Mouse (Mus musculus) heart, postnatal 0 days (tissue): ENCODE measurements at regions not wholly inside any gene's neighbourhood (a gene's known extent, or its start where the extent isn't known, plus 50 kb on each side); places are given as distances from the start of the nearest gene placed in this dataset.

Experiments used
- ATAC-seq: fragments of 200-750 bp; cut with Nextera tagmentation; 2 replicates; pipeline ENCODE4 v1.8.0; 2017; ENCODE audit warnings: low read depth, moderate number of reproducible peaks, moderate library complexity; ENCODE audit not compliant: insufficient read depth
- DNase-seq: peaks from one replicate; pipeline ENCODE4 v3.0.0-alpha.2; 2016; ENCODE audit warnings: low spot score
- H3K27ac ChIP-seq: fragments of 300-500 bp; sonication (generic); 2 replicates; pipeline ENCODE4 v1.5.1; 2014; ENCODE audit warnings: low read depth, mild to moderate bottlenecking
- H3K27me3 ChIP-seq: fragments of 300-500 bp; sonication (generic); 2 replicates; pipeline ENCODE4 v1.6.1; 2014; ENCODE audit warnings: low read length, mixed read lengths; ENCODE audit not compliant: control insufficient read depth, insufficient read depth
- H3K36me3 ChIP-seq: fragments of 300-500 bp; sonication (generic); replicated peaks from 2 replicates; pipeline ENCODE4 v1.6.1; 2014; ENCODE audit warnings: low read length, mixed read lengths; ENCODE audit not compliant: control insufficient read depth, insufficient read depth
- H3K4me1 ChIP-seq: fragments of 300-500 bp; sonication (generic); 2 replicates; pipeline ENCODE4 v1.6.1; 2014; ENCODE audit warnings: antibody characterized with exemption; ENCODE audit not compliant: control insufficient read depth, insufficient read depth
- H3K4me2 ChIP-seq: fragments of 300-500 bp; sonication (generic); 2 replicates; pipeline ENCODE4 v1.6.1; 2014; ENCODE audit warnings: low read depth, mild to moderate bottlenecking, low read length, moderate library complexity
- H3K4me3 ChIP-seq: fragments of 300-500 bp; sonication (generic); 2 replicates; pipeline ENCODE4 v1.5.1; 2014; ENCODE audit warnings: low read depth, low read length
- H3K9ac ChIP-seq: fragments of 300-500 bp; sonication (generic); replicated peaks from 2 replicates; pipeline ENCODE4 v1.6.1; 2014; ENCODE audit warnings: low read depth, low read length, mixed read lengths
- H3K9me3 ChIP-seq: fragments of 300-500 bp; sonication (generic); replicated peaks from 2 replicates; pipeline ENCODE4 v1.6.1; 2016; ENCODE audit warnings: low read length; ENCODE audit not compliant: control insufficient read depth
- CTCF ChIP-seq: IDR thresholded peaks from 2 replicates; pipeline ENCODE4 v1.5.1; 2016; ENCODE audit warnings: antibody characterized with exemption, control low read depth, low read depth
- EP300 ChIP-seq: IDR thresholded peaks from 2 replicates; pipeline ENCODE4 v1.6.1; 2016; ENCODE audit warnings: antibody characterized with exemption, low read depth
- whole genome bisulfite sequencing: fragments of 180-500 bp; shearing (Covaris S2); extraction: QIAGEN DNeasy Blood & Tissue Kit; methylation state at CpG from one replicate; pipeline ENCODE4 v1.1.7; 2014; 5-methylcytosine and 5-hydroxymethylcytosine counted together

DNA sequence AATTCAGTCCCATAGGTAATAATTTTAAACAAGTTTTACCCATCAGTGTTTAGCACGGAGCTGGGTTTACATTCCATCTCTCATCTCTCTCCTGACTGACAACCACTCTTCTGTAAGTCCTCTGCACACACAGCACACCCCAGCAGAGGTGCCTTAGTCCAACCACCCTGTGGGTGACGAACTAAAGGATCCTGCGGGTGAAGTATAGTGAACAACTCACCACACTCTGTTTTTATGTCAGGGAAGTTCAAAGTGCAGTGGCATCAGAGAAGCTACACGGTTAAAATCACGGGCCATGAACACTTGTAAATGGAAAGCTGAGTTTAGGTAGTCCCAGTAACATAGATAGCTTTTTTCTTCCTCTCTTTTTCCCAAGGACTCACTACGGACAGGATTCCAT is 157.1 kb downstream of the Dyrk2 start:
- Histone ChIP-seq H3K4me2 (no peak overlapping the region), H3K27ac (no peak overlapping the region), H3K4me3 (no peak overlapping the region), H3K9me3 (no peaks in the 10 kb centered on the region), H3K27me3 (no peaks in the 10 kb centered on the region), H3K9ac (no peak overlapping the region), H3K36me3 (no peaks in the 10 kb centered on the region), H3K4me1 (peaks cover 17% of the 10 kb centered on the region)
- no peak for TF ChIP-seq EP300
- TF ChIP-seq CTCF = no peak
- DNase-seq (no peak), ATAC-seq (no peak)
- 76% methylated on average over 6 of the region's 6 CpGs for WGBS

DNA sequence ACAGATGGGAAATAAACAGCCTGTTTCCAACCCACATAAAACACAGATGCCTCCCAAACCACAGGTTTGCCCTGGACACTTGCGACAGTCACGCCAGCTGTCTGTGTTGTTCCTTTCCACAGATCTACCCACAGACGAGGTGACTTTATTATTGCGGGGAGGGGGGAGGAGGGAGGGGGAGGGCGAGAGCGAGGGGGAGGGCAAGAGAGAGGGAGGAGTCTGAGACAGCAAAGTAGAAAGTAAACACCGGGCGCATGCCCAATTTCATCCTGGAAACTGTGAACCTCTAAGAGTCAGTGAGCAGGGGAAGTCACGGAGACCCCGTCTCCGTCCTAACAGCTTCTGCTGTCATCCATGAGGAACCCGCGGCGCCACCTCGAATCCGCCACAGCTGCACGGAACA is 155.8 kb downstream of the Dyrk2 start:
- Histone ChIP-seq H3K36me3 (no peaks in the 10 kb centered on the region), H3K27me3 (no peaks in the 10 kb centered on the region), H3K27ac (no peak overlapping the region), H3K9me3 (no peaks in the 10 kb centered on the region), H3K4me2 (no peak overlapping the region), H3K4me1 (peaks cover 17% of the 10 kb centered on the region), H3K4me3 (no peak overlapping the region), H3K9ac (no peak overlapping the region)
- TF ChIP-seq CTCF (no peak), EP300 (no peak)
- no peak for DNase-seq
- WGBS = 87% methylated on average over 15 of the region's 17 CpGs
- no peak for ATAC-seq

DNA sequence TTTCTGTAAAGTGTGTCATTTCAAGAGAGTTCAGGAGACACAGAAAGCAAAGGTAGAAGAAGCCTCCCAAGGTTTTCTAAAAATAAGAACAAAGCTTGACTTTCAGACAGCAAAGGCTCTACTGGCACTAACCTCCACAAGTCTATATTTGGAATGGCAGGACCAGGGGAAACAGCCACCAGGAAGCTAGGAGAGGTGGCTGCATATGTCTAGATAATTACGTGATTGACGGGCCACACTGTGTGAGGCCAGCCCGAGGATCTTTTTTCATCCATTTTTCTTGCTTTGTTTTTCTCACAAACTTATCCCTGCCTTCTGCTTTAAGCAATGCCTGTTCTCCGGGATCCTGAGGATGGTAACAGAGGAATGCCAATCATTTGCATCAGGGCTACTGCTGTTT is 155.4 kb downstream of the Dyrk2 start:
- H3K9ac ChIP-seq = no peak overlapping the region
- H3K4me3 ChIP-seq = no peak overlapping the region
- H3K27ac ChIP-seq = no peak overlapping the region
- TF ChIP-seq EP300 (no peak), CTCF (no peak)
- no peaks in the 10 kb centered on the region for H3K9me3 ChIP-seq
- H3K36me3 ChIP-seq = no peaks in the 10 kb centered on the region
- H3K4me2 ChIP-seq = no peak overlapping the region
- DNase-seq (no peak), ATAC-seq (no peak)
- H3K27me3 ChIP-seq = no peaks in the 10 kb centered on the region
- 25% methylated on average over 4 of the region's 4 CpGs for WGBS
- H3K4me1 ChIP-seq = peaks cover 17% of the 10 kb centered on the region

DNA sequence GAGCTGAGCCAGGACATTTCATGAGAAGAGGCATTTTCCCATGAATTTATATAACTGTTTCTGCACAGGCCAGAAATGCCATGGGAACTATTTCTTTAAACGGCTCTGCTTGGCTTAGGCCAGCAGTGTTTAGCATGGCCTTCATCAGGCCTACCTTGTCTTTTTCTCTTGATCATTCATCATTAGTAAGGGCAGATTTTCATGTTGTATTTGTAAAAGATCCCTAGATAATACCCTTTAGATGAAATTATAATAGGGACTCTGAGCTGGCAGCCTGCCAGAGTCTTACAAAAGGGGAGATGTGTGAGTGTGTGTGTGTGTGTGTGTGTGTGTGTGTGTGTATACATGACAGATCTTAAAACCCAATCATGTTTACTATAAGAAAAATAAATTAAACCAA is 149.4 kb downstream of the Dyrk2 start:
- Histone ChIP-seq H3K4me2 (no peak overlapping the region), H3K27ac (no peak overlapping the region), H3K36me3 (no peaks in the 10 kb centered on the region), H3K4me1 (peaks cover 10% of the 10 kb centered on the region; the same call in 1 of the 2 replicates), H3K27me3 (no peaks in the 10 kb centered on the region), H3K9me3 (no peaks in the 10 kb centered on the region), H3K9ac (no peak overlapping the region), H3K4me3 (no peak overlapping the region)
- no peak for ATAC-seq
- no peak for DNase-seq
- TF ChIP-seq EP300 (no peak), CTCF (no peak)
- WGBS = 50% methylated on average over 1 of the region's 1 CpGs

DNA sequence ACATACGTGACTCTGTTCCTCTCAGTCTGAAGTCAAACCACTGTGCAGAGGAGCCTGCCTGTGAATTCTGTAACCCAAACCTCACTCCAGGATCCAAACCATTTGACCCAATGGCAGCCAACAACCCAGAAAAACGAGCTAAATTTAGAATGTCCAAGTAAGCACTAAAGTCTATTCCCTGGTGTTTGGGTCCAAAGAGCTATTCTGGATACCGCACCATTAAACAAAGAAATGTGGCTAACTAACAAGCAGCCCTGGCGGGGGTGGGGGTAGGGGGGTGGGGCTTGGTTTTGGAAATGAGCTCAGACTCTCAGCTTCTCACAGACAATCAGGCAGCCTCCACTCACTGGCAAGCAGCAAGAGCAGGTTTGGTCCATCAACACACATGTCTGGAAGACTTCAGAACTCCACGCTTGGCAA is 147.9 kb downstream of the Dyrk2 start:
- H3K9ac ChIP-seq = no peak overlapping the region
- no peak for DNase-seq
- TF ChIP-seq EP300 (no peak), CTCF (no peak)
- H3K4me1 ChIP-seq = peaks cover 10% of the 10 kb centered on the region; the same call in 1 of the 2 replicates
- H3K4me3 ChIP-seq = no peak overlapping the region
- H3K27ac ChIP-seq = no peak overlapping the region
- no peaks in the 10 kb centered on the region for H3K27me3 ChIP-seq
- no peak overlapping the region for H3K4me2 ChIP-seq
- H3K9me3 ChIP-seq = no peaks in the 10 kb centered on the region
- 45% methylated on average over 5 of the region's 5 CpGs for WGBS
- ATAC-seq = no peak
- H3K36me3 ChIP-seq = no peaks in the 10 kb centered on the region

DNA sequence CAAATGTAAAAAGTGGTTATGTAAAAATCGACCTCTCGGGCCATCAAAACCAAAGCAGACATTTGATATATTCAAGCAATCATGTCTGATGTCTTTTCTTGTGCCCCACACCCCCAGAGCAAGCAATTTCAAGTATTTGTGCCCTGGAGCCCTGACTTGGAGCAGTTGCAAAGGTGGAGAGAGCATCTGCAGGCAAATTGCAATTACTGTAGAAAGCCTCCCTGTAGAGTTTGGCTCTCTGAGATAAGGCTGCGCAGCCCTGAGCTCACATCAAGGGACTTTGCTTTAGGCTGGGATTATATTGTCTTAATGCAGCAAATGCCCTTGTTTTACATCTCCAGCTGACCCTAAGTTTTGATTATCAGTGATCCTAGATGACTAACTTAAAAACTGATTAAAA is 147.3 kb downstream of the Dyrk2 start:
- no peak overlapping the region for H3K9ac ChIP-seq
- peaks cover 10% of the 10 kb centered on the region; the same call in 1 of the 2 replicates for H3K4me1 ChIP-seq
- H3K36me3 ChIP-seq = no peaks in the 10 kb centered on the region
- H3K9me3 ChIP-seq = no peaks in the 10 kb centered on the region
- H3K4me3 ChIP-seq = no peak overlapping the region
- no peak for ATAC-seq
- no peak overlapping the region for H3K27ac ChIP-seq
- WGBS = 55% methylated on average over 3 of the region's 3 CpGs
- H3K4me2 ChIP-seq = no peak overlapping the region
- no peaks in the 10 kb centered on the region for H3K27me3 ChIP-seq
- no peak for TF ChIP-seq EP300
- no peak for TF ChIP-seq CTCF
- no peak for DNase-seq
